Mouse (Mus musculus): Measurements from ENCODE around the gene Blm. TPM values are rescaled to one million over a fixed set of nuclear protein-coding genes. Genes with fewer than 3 reads are reported as not detected.

The Blm gene
- polyA plus RNA-seq, 1 experiment, result 75.0 TPM

- Histone ChIP-seq H3K4me1 (ENCODE audit: control insufficient read depth, insufficient read depth, low read length) (peaks cover 18% of the 10 kb centered on the region), H3K4me3 (replicated peaks; ENCODE audit: control insufficient read depth, low read depth, low read length) (no peak overlapping the region), H3K27ac (ENCODE audit: control insufficient read depth, insufficient read depth, low read depth, low read length, poor library complexity) (peak overlapping the region; percentile 95)
- TF ChIP-seq CTCF (IDR thresholded peaks at IDR 0.05; ENCODE audit: control insufficient read depth, insufficient read depth, low read length) (no peak), POLR2A (IDR thresholded peaks at IDR 0.05; ENCODE audit: borderline replicate concordance, control insufficient read depth, low read depth, low read length) (no peak)
- WGBS, result 68% methylated on average over 8 of the region's 8 CpGs
Measured at GRCm38 (mm10) chr7:80447336-80447735, 87.6 kb downstream of the Blm start.

GRCm38 (mm10) chr7:80446221-80446878, 88.6 kb downstream of the Blm start:
- Histone ChIP-seq H3K4me3 (replicated peaks; ENCODE audit: control insufficient read depth, low read depth, low read length) (no peak overlapping the region), H3K4me1 (ENCODE audit: control insufficient read depth, insufficient read depth, low read length) (peaks cover 18% of the 10 kb centered on the region), H3K27ac (ENCODE audit: control insufficient read depth, insufficient read depth, low read depth, low read length, poor library complexity) (peak overlapping the region; percentile 95)
- TF ChIP-seq CTCF (IDR thresholded peaks at IDR 0.05; ENCODE audit: control insufficient read depth, insufficient read depth, low read length) (no peak), POLR2A (IDR thresholded peaks at IDR 0.05; ENCODE audit: borderline replicate concordance, control insufficient read depth, low read depth, low read length) (no peak)
- WGBS, result 56% methylated on average over 7 of the region's 7 CpGs

GRCm38 (mm10) chr7:80445492-80445891, 89.4 kb downstream of the Blm start:
- Histone ChIP-seq H3K27ac (ENCODE audit: control insufficient read depth, insufficient read depth, low read depth, low read length, poor library complexity) (peak overlapping the region; percentile 95), H3K4me3 (replicated peaks; ENCODE audit: control insufficient read depth, low read depth, low read length) (no peak overlapping the region), H3K4me1 (ENCODE audit: control insufficient read depth, insufficient read depth, low read length) (peaks cover 18% of the 10 kb centered on the region)
- WGBS, result 42% methylated on average over 6 of the region's 6 CpGs
- TF ChIP-seq CTCF (IDR thresholded peaks at IDR 0.05; ENCODE audit: control insufficient read depth, insufficient read depth, low read length) (no peak), POLR2A (IDR thresholded peaks at IDR 0.05; ENCODE audit: borderline replicate concordance, control insufficient read depth, low read depth, low read length) (no peak)

- TF ChIP-seq CTCF (IDR thresholded peaks at IDR 0.05; ENCODE audit: control insufficient read depth, insufficient read depth, low read length) (no peak), POLR2A (IDR thresholded peaks at IDR 0.05; ENCODE audit: borderline replicate concordance, control insufficient read depth, low read depth, low read length) (peak; percentile 42; the same call in 1 of the 2 replicates)
- WGBS, result 24% methylated on average over 17 of the region's 17 CpGs
- H3K4me3 ChIP-seq (replicated peaks; ENCODE audit: control insufficient read depth, low read depth, low read length), result peak overlapping the region; percentile 5
- H3K4me1 ChIP-seq (ENCODE audit: control insufficient read depth, insufficient read depth, low read length), result peaks cover 18% of the 10 kb centered on the region
- peak overlapping the region; percentile 95 for H3K27ac ChIP-seq (ENCODE audit: control insufficient read depth, insufficient read depth, low read depth, low read length, poor library complexity)
Measured at GRCm38 (mm10) chr7:80444401-80445249, 90.3 kb downstream of the Blm start.

- no peak overlapping the region for H3K27ac ChIP-seq (ENCODE audit: control insufficient read depth, insufficient read depth, low read depth, low read length, poor library complexity)
- H3K4me1 ChIP-seq (ENCODE audit: control insufficient read depth, insufficient read depth, low read length), result peaks cover 17% of the 10 kb centered on the region
- TF ChIP-seq CTCF (IDR thresholded peaks at IDR 0.05; ENCODE audit: control insufficient read depth, insufficient read depth, low read length) (no peak), POLR2A (IDR thresholded peaks at IDR 0.05; ENCODE audit: borderline replicate concordance, control insufficient read depth, low read depth, low read length) (0 out of 2 replicates have a peak, but pooled peaks have one; percentile 9)
- 89% methylated on average over 3 of the region's 3 CpGs for WGBS
- no peak overlapping the region for H3K4me3 ChIP-seq (replicated peaks; ENCODE audit: control insufficient read depth, low read depth, low read length)
Measured at GRCm38 (mm10) chr7:80443124-80443523, 91.8 kb downstream of the Blm start.

GRCm38 (mm10) chr7:80441986-80442904, 92.7 kb downstream of the Blm start:
- H3K4me1 ChIP-seq (ENCODE audit: control insufficient read depth, insufficient read depth, low read length), result peaks cover 16% of the 10 kb centered on the region
- no peak for TF ChIP-seq POLR2A (IDR thresholded peaks at IDR 0.05; ENCODE audit: borderline replicate concordance, control insufficient read depth, low read depth, low read length)
- TF ChIP-seq CTCF (IDR thresholded peaks at IDR 0.05; ENCODE audit: control insufficient read depth, insufficient read depth, low read length), result no peak
- WGBS, result 90% methylated on average over 11 of the region's 11 CpGs
- no peak overlapping the region for H3K27ac ChIP-seq (ENCODE audit: control insufficient read depth, insufficient read depth, low read depth, low read length, poor library complexity)
- H3K4me3 ChIP-seq (replicated peaks; ENCODE audit: control insufficient read depth, low read depth, low read length), result no peak overlapping the region

GRCm38 (mm10) chr7:80440685-80441084, 94.2 kb downstream of the Blm start:
- 66% methylated on average over 4 of the region's 4 CpGs for WGBS
- Histone ChIP-seq H3K27ac (ENCODE audit: control insufficient read depth, insufficient read depth, low read depth, low read length, poor library complexity) (no peak overlapping the region), H3K4me3 (replicated peaks; ENCODE audit: control insufficient read depth, low read depth, low read length) (no peak overlapping the region), H3K4me1 (ENCODE audit: control insufficient read depth, insufficient read depth, low read length) (peaks cover 10% of the 10 kb centered on the region)
- no peak for TF ChIP-seq POLR2A (IDR thresholded peaks at IDR 0.05; ENCODE audit: borderline replicate concordance, control insufficient read depth, low read depth, low read length)
- TF ChIP-seq CTCF (IDR thresholded peaks at IDR 0.05; ENCODE audit: control insufficient read depth, insufficient read depth, low read length), result no peak
